Mouse (Mus musculus) adrenal gland (tissue): ENCODE results near the gene Tcp10b.
"Not testable (repeated sequence)": the region's sequence is repeated elsewhere in the genome, so short reads cannot be mapped to it uniquely, and the experiment has no call there.

Experiments
- intact Hi-C: fragments of 180-260 bp; cut with DNase I; formaldehyde crosslinking; loops from one replicate; pipeline ENCODE4 v1.15.1; 2025
- long read RNA-seq, 2 experiments: library from polyadenylated mRNA; unstranded; transcript quantifications; one replicate each; pipeline ENCODE4 v2.0.0; 2020; ENCODE audit warnings: borderline replicate concordance in 1 of 2; ENCODE audit not compliant: insufficient replicate concordance in 1 of 2

Gene Tcp10b
- long read RNA-seq, experiment 1, result 0 reads
- long read RNA-seq, experiment 2, partial matches to known transcripts, result 1 of 1 reads
- long read RNA-seq, experiment 2, other reads (novel, unspliced or antisense), result 0 of 1 reads

DNA sequence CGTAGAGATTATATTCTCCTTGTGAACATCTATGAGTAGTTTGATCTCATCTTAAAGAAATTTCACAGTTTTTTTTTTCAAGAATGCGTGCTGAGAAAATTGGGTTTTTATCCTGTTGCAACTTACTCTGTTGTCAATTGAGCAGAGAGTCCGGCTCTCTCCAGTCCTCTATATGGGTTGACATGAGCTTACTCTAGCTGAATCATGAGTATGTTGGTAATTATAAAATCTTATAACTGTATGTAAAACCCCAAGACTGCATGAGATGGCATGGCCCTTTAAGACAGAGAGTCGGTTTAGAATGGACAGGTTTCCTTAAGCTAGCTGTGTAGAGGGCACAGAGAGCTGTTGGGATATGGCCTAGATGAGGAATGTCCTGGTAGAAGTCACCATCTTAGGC lies at the start of gene Tcp10b:
TSS of gene Tcp10b (plus strand) at position 301 of the 400 bp plus-strand sequence.
- intact Hi-C loops, result not testable (repeated sequence)

GRCm38 (mm10) chr17:13013316-13013715 lies 47.6 kb upstream of the Tcp10b start:
- intact Hi-C loops, result no loop called here

GRCm38 (mm10) chr17:13036627-13037192 lies 24.2 kb upstream of the Tcp10b start:
- intact Hi-C loops, result not testable (repeated sequence)

DNA sequence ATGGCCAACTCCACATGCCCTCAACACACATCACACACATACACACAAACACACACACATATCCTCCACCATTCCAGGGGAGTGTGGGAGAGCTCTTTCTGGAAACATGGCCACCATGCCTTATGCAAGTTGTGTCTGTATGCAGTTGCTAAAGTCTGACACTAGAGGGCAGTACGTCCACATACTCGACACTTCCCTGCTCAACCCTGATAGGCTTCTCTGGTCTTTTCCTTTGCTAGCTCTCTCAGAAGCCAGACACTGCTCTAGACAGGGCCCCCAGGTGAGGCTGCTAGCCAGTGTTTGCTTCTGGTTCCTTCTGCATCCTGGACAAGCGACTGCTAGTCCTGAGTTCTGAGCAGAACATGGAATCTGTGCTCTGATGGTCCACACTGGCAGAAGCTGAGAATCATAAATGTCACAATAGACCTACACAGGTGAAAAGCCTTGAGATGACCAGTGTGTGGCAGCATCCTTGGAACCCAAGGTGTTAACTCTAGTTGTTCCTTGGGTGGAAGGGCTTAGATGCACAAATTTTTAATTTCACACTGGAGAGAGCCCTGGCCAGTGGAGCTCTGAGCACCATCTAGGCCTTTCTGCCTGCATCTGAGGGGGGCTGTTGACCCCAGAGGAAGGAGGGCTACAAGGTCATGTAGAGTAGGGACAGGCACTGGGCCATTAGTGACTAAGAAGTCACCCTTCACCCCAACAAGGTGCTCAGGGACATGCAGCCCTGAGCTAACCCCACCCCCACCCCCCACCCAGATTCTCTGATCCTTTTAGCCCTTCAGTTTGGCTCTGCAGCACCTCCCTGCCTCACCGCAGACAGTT lies 16.8 kb upstream of the Tcp10b start:
- intact Hi-C loops, result not testable (repeated sequence)

DNA sequence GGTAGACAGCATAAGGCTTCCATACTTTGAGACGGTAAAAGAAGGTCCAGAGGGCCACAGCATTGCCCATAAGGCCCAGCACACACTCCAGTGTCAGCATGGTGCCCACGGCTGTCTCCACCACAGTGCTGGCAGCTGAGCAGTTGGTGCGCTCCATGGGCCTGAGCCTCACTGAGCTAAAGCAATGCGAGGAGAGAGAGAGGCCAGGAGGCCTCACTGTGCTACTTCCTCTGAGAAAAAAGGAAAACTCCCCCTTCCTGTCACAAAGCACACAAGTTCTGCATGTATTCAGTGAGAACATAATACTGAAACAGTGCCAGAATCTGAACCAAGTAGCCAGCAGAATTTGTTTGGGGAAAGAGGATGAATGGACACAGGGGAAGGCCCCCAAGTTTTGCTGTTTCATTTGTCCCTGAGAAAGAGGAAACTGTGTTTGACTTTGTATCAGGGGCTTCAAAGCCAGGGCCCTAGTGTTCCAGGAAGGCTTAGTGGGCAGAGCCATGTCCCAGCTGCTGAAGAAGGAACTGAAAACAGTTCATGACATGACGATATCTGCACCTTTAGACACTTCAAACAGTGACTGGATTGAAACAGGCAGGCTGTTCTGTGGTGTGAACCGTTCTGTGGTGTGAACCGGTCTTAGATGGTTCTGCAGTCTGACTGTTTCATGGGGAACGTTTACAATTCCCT lies 8.6 kb upstream of the Tcp10b start, which contains the start of gene Gpr31b:
TSS of gene Gpr31b (minus strand) at position 173 of the 690 bp plus-strand sequence.
- intact Hi-C loops, result not testable (repeated sequence)

- intact Hi-C loops, result not testable (repeated sequence)
Measured at GRCm38 (mm10) chr17:13062882-13063281, 2.0 kb downstream of the Tcp10b start.

DNA sequence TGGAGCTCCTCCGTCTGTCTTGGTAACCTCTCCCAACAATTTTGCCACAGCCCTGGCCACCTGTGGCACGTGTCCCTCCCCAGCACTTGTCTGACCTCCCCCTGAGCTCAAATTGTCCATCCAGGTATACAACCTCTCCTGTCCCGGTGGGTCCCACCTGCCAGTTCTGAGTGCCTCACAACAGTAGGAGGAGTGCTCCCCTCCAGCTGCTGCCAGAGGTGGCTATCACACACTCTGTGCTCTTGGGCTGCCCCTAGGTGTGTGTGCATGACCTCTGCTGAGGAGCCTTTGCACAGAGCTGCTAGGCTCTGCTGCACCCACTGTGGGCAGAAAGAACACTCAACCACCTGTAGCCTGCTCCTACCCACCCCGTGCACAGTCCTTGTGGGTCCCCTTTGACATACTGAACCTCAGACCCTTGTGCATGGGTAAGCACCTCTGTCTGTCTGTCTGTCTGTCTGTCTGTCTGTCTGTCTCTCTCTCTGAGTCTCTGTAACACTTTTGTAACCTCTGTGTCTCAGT lies 7.0 kb downstream of the Tcp10b start:
- intact Hi-C loops, result not testable (repeated sequence)

DNA sequence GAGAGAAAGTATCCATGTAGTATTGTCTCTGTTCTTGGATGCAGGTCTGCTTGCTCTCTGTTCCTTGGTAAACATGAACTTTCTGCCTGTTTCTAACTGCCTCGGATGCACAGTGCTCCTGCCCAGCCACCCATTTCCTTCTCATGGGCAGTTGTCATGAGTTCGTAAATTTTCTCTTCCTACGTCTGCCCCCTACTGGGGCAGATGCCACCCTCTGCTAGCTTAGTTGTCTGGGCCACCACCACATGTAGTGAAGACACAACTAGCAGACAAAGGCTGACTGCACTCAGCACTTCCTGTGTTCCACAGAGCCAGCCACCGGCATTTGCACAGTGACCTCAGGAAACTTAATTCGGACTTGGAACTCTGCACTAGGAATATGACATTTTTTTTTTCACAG lies 8.3 kb downstream of the Tcp10b start:
- intact Hi-C loops, result not testable (repeated sequence)

GRCm38 (mm10) chr17:13091510-13091909 lies 30.6 kb downstream of the Tcp10b start:
- intact Hi-C loops, result not testable (repeated sequence)

- intact Hi-C loops, result not testable (repeated sequence)
Measured at GRCm38 (mm10) chr17:13092100-13092764, 31.3 kb downstream of the Tcp10b start.

DNA sequence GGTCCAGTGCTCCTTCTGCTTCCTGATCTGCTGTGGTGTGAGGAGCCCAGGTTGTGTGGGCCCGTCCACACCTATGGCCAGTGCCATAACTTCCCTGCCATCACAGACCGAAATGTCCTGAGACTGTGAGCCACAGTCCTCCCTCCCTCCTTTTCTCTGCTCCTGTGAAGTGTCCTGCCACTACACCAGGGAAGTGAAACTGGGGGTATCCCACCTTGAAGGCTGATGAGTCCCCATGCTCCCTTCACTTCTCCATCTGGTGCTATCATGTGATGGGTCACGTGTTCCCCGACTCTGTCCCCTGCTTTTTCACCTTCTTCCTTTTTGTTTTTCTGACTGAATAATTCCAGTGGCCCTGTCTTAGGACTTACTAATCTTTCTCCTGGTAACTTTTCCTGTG lies 32.1 kb downstream of the Tcp10b start:
- intact Hi-C loops, result not testable (repeated sequence)

DNA sequence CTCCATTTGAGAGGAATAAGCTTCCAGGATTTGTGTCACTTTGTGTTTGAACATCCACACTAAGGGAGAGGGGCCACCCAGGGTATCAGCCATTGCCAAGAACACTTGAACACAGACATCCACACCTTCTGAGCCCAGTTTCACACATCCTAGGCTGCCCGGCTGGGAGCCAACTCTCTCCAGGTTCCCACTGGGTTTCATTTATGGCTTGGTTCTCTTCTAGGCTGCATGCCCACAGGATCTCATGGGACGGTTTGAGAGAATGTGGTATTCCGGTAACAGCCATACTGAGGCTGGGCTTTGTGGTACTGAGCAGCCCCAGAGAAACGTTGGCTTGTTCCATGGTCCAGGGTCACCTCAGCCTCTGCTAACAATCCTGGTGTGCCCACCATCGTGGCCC lies 45.7 kb downstream of the Tcp10b start:
- intact Hi-C loops, result not testable (repeated sequence)

- intact Hi-C loops, result not testable (repeated sequence)
Measured at GRCm38 (mm10) chr17:13112504-13113291, 51.8 kb downstream of the Tcp10b start.

DNA sequence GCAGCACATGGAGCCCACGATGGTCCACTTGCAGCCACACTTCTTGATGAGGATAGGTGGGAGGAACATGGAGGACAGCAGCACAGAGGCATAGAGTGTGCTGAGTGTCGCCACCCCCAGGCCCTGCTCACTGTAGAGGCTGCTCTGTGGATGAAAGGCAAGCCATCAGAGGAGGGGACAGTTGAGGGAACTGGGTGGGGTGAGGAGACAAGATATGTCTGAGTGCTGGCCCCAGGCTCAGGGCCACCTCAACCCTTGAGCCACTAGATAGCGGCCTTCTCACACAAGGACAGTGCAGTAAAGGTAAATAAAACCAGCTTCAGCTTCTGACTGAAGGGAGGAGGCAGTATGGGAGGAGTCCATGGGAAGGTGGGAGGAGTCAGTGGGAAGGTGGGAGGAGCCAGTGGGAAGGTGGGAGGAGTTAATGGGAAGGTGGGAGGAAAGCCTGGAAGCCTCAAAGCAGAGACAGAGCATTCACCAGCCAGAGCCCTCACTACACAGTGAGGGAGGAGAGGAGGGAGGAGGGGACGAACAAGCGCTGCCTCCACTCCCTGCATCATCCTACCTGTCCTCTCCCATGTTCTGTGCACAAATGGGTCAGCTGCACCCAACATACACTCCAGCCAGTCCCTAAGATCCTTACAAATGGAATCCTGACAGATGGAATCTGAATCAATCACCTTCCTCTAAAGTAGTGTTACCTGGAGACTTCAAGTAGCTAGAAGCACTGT lies 62.6 kb downstream of the Tcp10b start:
- intact Hi-C loops, result not testable (repeated sequence)

DNA sequence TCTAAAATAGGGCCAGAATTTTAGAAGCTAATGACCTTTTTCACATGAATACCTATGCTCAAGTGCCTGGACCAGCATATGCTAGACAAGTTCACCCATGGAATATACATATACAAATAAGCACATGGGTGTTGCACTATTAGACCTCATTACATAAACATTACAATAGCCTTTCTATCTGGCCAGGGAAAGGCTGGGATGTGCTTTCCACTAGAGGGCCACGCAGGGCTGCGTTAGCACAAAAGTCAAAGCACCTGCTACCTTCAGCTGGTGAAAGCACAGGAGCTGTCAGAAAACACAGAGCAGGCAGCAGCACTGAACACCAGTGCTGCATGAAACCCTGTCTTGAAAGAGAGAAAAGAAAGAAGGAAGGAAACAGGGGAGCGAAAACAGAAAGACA lies 63.3 kb downstream of the Tcp10b start:
- intact Hi-C loops, result not testable (repeated sequence)

- intact Hi-C loops, result not testable (repeated sequence)
Measured at GRCm38 (mm10) chr17:13129324-13129723, 68.4 kb downstream of the Tcp10b start.

- intact Hi-C loops, result not testable (repeated sequence)
Measured at GRCm38 (mm10) chr17:13129737-13130465, 69.0 kb downstream of the Tcp10b start.

GRCm38 (mm10) chr17:13131710-13132109 lies 70.8 kb downstream of the Tcp10b start, which contains the start of gene Unc93a:
TSS of gene Unc93a (minus strand) at chr17:13131810.
- intact Hi-C loops, result not testable (repeated sequence)
